Mouse (Mus musculus): ENCODE data around the gene Chmp5.

Chmp5 gene

GRCm38 (mm10) chr4:41000842-41001639, 52.8 kb downstream of the Chmp5 start:
- intact Hi-C loops (cut with DNase I), result no loop called here

GRCm38 (mm10) chr4:41013351-41013750, 65.1 kb downstream of the Chmp5 start:
- intact Hi-C loops (cut with DNase I), result no loop called here

Small RNAs within 50 kb of the gene (microRNA-seq; reads per million reads assigned to microRNA genes)
- gene Mir3094, result 0.86 to 1.1 reads per million in 2 experiments

Measured in adrenal gland (tissue).